Mouse (Mus musculus): Measurements from ENCODE around the gene Anks3. TPM values are rescaled to one million over a fixed set of nuclear protein-coding genes. Genes with fewer than 3 reads are reported as not detected.

The Anks3 gene
- total RNA-seq (2021) = 10 to 100 TPM; 12.8 to 16.7 TPM
- long read RNA-seq, experiment 1, transcript Anks3-201 (17 exons, 2,398 nt) = major isoform, 10 of 24 reads
- long read RNA-seq, experiment 1, partial matches to known transcripts = 2 of 24 reads
- long read RNA-seq, experiment 1, other reads (novel, unspliced or antisense) = 12 of 24 reads
- long read RNA-seq, experiment 2, partial matches to known transcripts = 2 of 15 reads
- long read RNA-seq, experiment 2, other reads (novel, unspliced or antisense) = 10 of 15 reads

GRCm38 (mm10) chr16:4963797-4964709 lies at the start of gene Anks3:
Anks3 (minus strand) TSS chr16:4964205.
- Histone ChIP-seq H3K27ac (peak within 1 kb of the TSS; percentile 94), H3K4me3 (peak within 1 kb of the TSS; percentile 99)
- TF ChIP-seq CTCF (IDR thresholded peaks at IDR 0.05) = no peak
- peak; percentile 98 for DNase-seq
- intact Hi-C loops (cut with DNase I) = no loop called here

GRCm38 (mm10) chr16:5013054-5013838 lies 49.2 kb upstream of the Anks3 start, which contains the start of gene Rogdi:
Rogdi (minus strand) TSS chr16:5013553.
- Histone ChIP-seq H3K27ac (peak within 1 kb of the TSS; percentile 80), H3K4me3 (peak within 1 kb of the TSS; percentile 95)
- intact Hi-C loops (cut with DNase I) = loop anchor here (5.0 kb wide), 1 partner anchor 46 kb away; no protein-coding TSS in a partner anchor
- peak; percentile 99 for DNase-seq
- TF ChIP-seq CTCF (IDR thresholded peaks at IDR 0.05) = peak; percentile 20; the same call in 1 of the 2 replicates

- DNase-seq = no peak
- intact Hi-C loops (cut with DNase I) = loop anchor here (5.0 kb wide), 1 partner anchor 45 kb away; no protein-coding TSS in a partner anchor
- no peak for TF ChIP-seq CTCF (IDR thresholded peaks at IDR 0.05)
- peak overlapping the region; percentile 80; the same call in 1 of the 2 replicates for H3K27ac ChIP-seq
- peak overlapping the region; percentile 95 for H3K4me3 ChIP-seq
Observed at GRCm38 (mm10) chr16:5012036-5013005, 48.3 kb upstream of the Anks3 start.

- no peak for DNase-seq
- no peak for TF ChIP-seq CTCF (IDR thresholded peaks at IDR 0.05)
- Histone ChIP-seq H3K4me3 (no peak overlapping the region), H3K27ac (no peak overlapping the region)
- intact Hi-C loops (cut with DNase I) = loop anchor here (5.0 kb wide), 1 partner anchor 44 kb away; no protein-coding TSS in a partner anchor
Observed at GRCm38 (mm10) chr16:5011285-5011684, 47.3 kb upstream of the Anks3 start.

GRCm38 (mm10) chr16:5010371-5010935 lies 46.4 kb upstream of the Anks3 start:
- Histone ChIP-seq H3K4me3 (no peak overlapping the region), H3K27ac (no peak overlapping the region)
- intact Hi-C loops (cut with DNase I) = loop anchor here (5.0 kb wide), 1 partner anchor 43 kb away; no protein-coding TSS in a partner anchor
- no peak for DNase-seq
- no peak for TF ChIP-seq CTCF (IDR thresholded peaks at IDR 0.05)

GRCm38 (mm10) chr16:5008076-5008475 lies 44.1 kb upstream of the Anks3 start:
- intact Hi-C loops (cut with DNase I) = no loop called here
- Histone ChIP-seq H3K4me3 (no peak overlapping the region), H3K27ac (no peak overlapping the region)
- TF ChIP-seq CTCF (IDR thresholded peaks at IDR 0.05) = no peak
- no peak for DNase-seq

- no peak for DNase-seq
- Histone ChIP-seq H3K27ac (no peak overlapping the region), H3K4me3 (no peak overlapping the region)
- intact Hi-C loops (cut with DNase I) = no loop called here
- no peak for TF ChIP-seq CTCF (IDR thresholded peaks at IDR 0.05)
Observed at GRCm38 (mm10) chr16:5007492-5007891, 43.5 kb upstream of the Anks3 start.

- intact Hi-C loops (cut with DNase I) = no loop called here
- DNase-seq = no peak
- H3K27ac ChIP-seq = no peak within 1 kb of the TSS
- no peak for TF ChIP-seq CTCF (IDR thresholded peaks at IDR 0.05)
- no peak within 1 kb of the TSS for H3K4me3 ChIP-seq
Observed at GRCm38 (mm10) chr16:5007067-5007466, 43.1 kb upstream of the Anks3 start, which contains the start of gene Smim22. Smim22 (plus strand) TSS chr16:5007288.

GRCm38 (mm10) chr16:5000611-5001010 lies 36.6 kb upstream of the Anks3 start:
- H3K27ac ChIP-seq = no peak overlapping the region
- TF ChIP-seq CTCF (IDR thresholded peaks at IDR 0.05) = no peak
- intact Hi-C loops (cut with DNase I) = no loop called here
- DNase-seq = no peak
- no peak overlapping the region for H3K4me3 ChIP-seq

GRCm38 (mm10) chr16:4998984-4999383 lies 35.0 kb upstream of the Anks3 start:
- no peak for TF ChIP-seq CTCF (IDR thresholded peaks at IDR 0.05)
- no peak overlapping the region for H3K4me3 ChIP-seq
- intact Hi-C loops (cut with DNase I) = no loop called here
- DNase-seq = no peak
- H3K27ac ChIP-seq = no peak overlapping the region

- Histone ChIP-seq H3K4me3 (no peak within 1 kb of the TSS), H3K27ac (no peak within 1 kb of the TSS)
- intact Hi-C loops (cut with DNase I) = no loop called here
- DNase-seq = no peak
- no peak for TF ChIP-seq CTCF (IDR thresholded peaks at IDR 0.05)
Observed at GRCm38 (mm10) chr16:4997553-4997952, 33.5 kb upstream of the Anks3 start, which contains the start of gene Sept12. Sept12 (minus strand) TSS chr16:4997852.

Data from gastrocnemius, adult 2 months (tissue).